Mouse (Mus musculus) liver, embryonic 15.5 days (tissue): ENCODE measurements around the gene Pip4k2c. TPM values are rescaled to one million over a fixed set of nuclear protein-coding genes. Genes with fewer than 3 reads are reported as not detected.

Experiments used
- ATAC-seq: fragments of 200-750 bp; cut with Nextera tagmentation; 2 replicates; pipeline ENCODE4 v1.8.0; 2017; ENCODE audit warnings: moderate number of reproducible peaks, mild to moderate bottlenecking, moderate library complexity; ENCODE audit not compliant: insufficient read depth
- H3K27ac ChIP-seq: fragments of 300-500 bp; sonication (generic); replicated peaks from 2 replicates; pipeline ENCODE4 v1.5.1; 2015; ENCODE audit warnings: mild to moderate bottlenecking, inconsistent platforms
- H3K27me3 ChIP-seq: fragments of 300-500 bp; sonication (generic); 2 replicates; pipeline ENCODE4 v1.6.1; 2015; ENCODE audit warnings: mild to moderate bottlenecking, inconsistent platforms
- H3K36me3 ChIP-seq: fragments of 300-500 bp; sonication (generic); replicated peaks from 2 replicates; pipeline ENCODE4 v1.6.1; 2015; ENCODE audit warnings: moderate library complexity, mild to moderate bottlenecking, inconsistent platforms
- H3K4me1 ChIP-seq: fragments of 300-500 bp; sonication (generic); replicated peaks from 2 replicates; pipeline ENCODE4 v1.6.1; 2015; ENCODE audit warnings: inconsistent platforms
- H3K4me2 ChIP-seq: fragments of 300-500 bp; sonication (generic); 2 replicates; pipeline ENCODE4 v1.6.1; 2015; ENCODE audit warnings: moderate library complexity, mild to moderate bottlenecking, inconsistent platforms
- H3K4me3 ChIP-seq: fragments of 300-500 bp; sonication (generic); replicated peaks from 2 replicates; pipeline ENCODE4 v1.5.1; 2015; ENCODE audit warnings: mild to moderate bottlenecking, inconsistent platforms
- H3K9ac ChIP-seq: fragments of 300-500 bp; sonication (generic); 2 replicates; pipeline ENCODE4 v1.6.1; 2015; ENCODE audit warnings: moderate library complexity, mild to moderate bottlenecking, inconsistent platforms
- H3K9me3 ChIP-seq: fragments of 300-500 bp; sonication (generic); replicated peaks from 2 replicates; pipeline ENCODE4 v1.6.1; 2016; ENCODE audit warnings: inconsistent platforms
- WGBS: fragments of 180-500 bp; shearing (Covaris S2); methylation state at CpG from one replicate; pipeline ENCODE4 v1.1.7; 2015; ENCODE audit warnings: mixed read lengths; ENCODE audit not compliant: insufficient replicate concordance; 5-methylcytosine and 5-hydroxymethylcytosine counted together
- polyA plus RNA-seq: library from polyadenylated mRNA; unstranded; fragments of >200 nt; fragmentation: Nextera tagmentation; extraction: Ambion mirVana; gene quantifications from 2 replicates; pipeline ENCODE4 v1.2.1, GENCODE M21; 2015

The Pip4k2c gene
- polyA plus RNA-seq, 1 experiment from 2014 or later: 41.9 TPM

GRCm38 (mm10) chr10:127188465-127189115 is 22.8 kb downstream of the Pip4k2c start:
- Histone ChIP-seq H3K27ac (peak overlapping the region; percentile 84), H3K27me3 (peaks cover 47% of the 10 kb centered on the region), H3K4me2 (peak overlapping the region; percentile 99), H3K36me3 (peaks cover 4% of the 10 kb centered on the region; the same call in 1 of the 2 replicates), H3K9me3 (no peaks in the 10 kb centered on the region), H3K4me3 (peak overlapping the region; percentile 68), H3K4me1 (peaks cover 81% of the 10 kb centered on the region), H3K9ac (peak overlapping the region; percentile 71)
- WGBS: 1% methylated on average over 44 of the region's 46 CpGs
- ATAC-seq: peak; percentile 62

- Histone ChIP-seq H3K27ac (peak overlapping the region; percentile 84), H3K4me1 (peaks cover 81% of the 10 kb centered on the region), H3K4me3 (peak overlapping the region; percentile 68), H3K9ac (peak overlapping the region; percentile 71), H3K36me3 (peaks cover 4% of the 10 kb centered on the region; the same call in 1 of the 2 replicates), H3K9me3 (no peaks in the 10 kb centered on the region), H3K4me2 (peak overlapping the region; percentile 99), H3K27me3 (peaks cover 52% of the 10 kb centered on the region)
- WGBS: 2% methylated on average over 20 of the region's 21 CpGs
- ATAC-seq: no peak
Observed at GRCm38 (mm10) chr10:127188079-127188453, 23.3 kb downstream of the Pip4k2c start.

- Histone ChIP-seq H3K36me3 (peaks cover 3% of the 10 kb centered on the region; the same call in 1 of the 2 replicates), H3K27ac (no peak overlapping the region), H3K9me3 (no peaks in the 10 kb centered on the region), H3K9ac (no peak overlapping the region), H3K4me3 (peak overlapping the region; percentile 68; the same call in 1 of the 2 replicates), H3K27me3 (peaks cover 57% of the 10 kb centered on the region), H3K4me1 (peaks cover 75% of the 10 kb centered on the region), H3K4me2 (peak overlapping the region; percentile 99; the same call in 1 of the 2 replicates)
- WGBS: 59% methylated on average over 10 of the region's 10 CpGs
- no peak for ATAC-seq
Observed at GRCm38 (mm10) chr10:127187371-127188078, 23.9 kb downstream of the Pip4k2c start.

- peaks cover 66% of the 10 kb centered on the region for H3K4me1 ChIP-seq
- H3K36me3 ChIP-seq: no peaks in the 10 kb centered on the region
Observed at GRCm38 (mm10) chr10:127186451-127186850, 24.9 kb downstream of the Pip4k2c start.

GRCm38 (mm10) chr10:127185506-127185905 is 25.9 kb downstream of the Pip4k2c start:
- no peaks in the 10 kb centered on the region for H3K36me3 ChIP-seq
- peaks cover 61% of the 10 kb centered on the region for H3K4me1 ChIP-seq
- ATAC-seq: no peak
- H3K4me2 ChIP-seq: no peak overlapping the region
- H3K27ac ChIP-seq: no peak overlapping the region
- no peak overlapping the region for H3K9ac ChIP-seq
- no peak overlapping the region for H3K4me3 ChIP-seq
- H3K27me3 ChIP-seq: peaks cover 77% of the 10 kb centered on the region
- 71% methylated on average over 15 of the region's 15 CpGs for WGBS
- no peaks in the 10 kb centered on the region for H3K9me3 ChIP-seq

More at GRCm38 (mm10) chr10:127186451-127186850, 24.9 kb downstream of the Pip4k2c start:
- ATAC-seq: no peak
- Histone ChIP-seq H3K4me3 (no peak overlapping the region), H3K9me3 (no peaks in the 10 kb centered on the region), H3K27ac (no peak overlapping the region), H3K4me2 (no peak overlapping the region), H3K27me3 (peaks cover 68% of the 10 kb centered on the region), H3K9ac (no peak overlapping the region)
- 76% methylated on average over 1 of the region's 1 CpGs for WGBS

GRCm38 (mm10) chr10:127185101-127185500 is 26.3 kb downstream of the Pip4k2c start:
- WGBS: 64% methylated on average over 9 of the region's 9 CpGs
- Histone ChIP-seq H3K27me3 (peaks cover 81% of the 10 kb centered on the region), H3K4me1 (peaks cover 61% of the 10 kb centered on the region), H3K9ac (no peak overlapping the region), H3K4me2 (no peak overlapping the region), H3K9me3 (no peaks in the 10 kb centered on the region), H3K36me3 (no peaks in the 10 kb centered on the region), H3K4me3 (no peak overlapping the region), H3K27ac (no peak overlapping the region)
- ATAC-seq: no peak

GRCm38 (mm10) chr10:127183759-127184158 is 27.6 kb downstream of the Pip4k2c start:
- Histone ChIP-seq H3K36me3 (no peaks in the 10 kb centered on the region), H3K9me3 (no peaks in the 10 kb centered on the region), H3K27ac (no peak overlapping the region), H3K4me1 (peaks cover 61% of the 10 kb centered on the region), H3K4me3 (0 out of 2 replicates have a peak overlapping the region, but pooled peaks have one; percentile 5), H3K9ac (no peak overlapping the region), H3K4me2 (peak overlapping the region; percentile 44), H3K27me3 (peaks cover 88% of the 10 kb centered on the region)
- peak; percentile 20; the same call in 1 of the 2 replicates for ATAC-seq
- 16% methylated on average over 20 of the region's 20 CpGs for WGBS

GRCm38 (mm10) chr10:127182624-127183023 is 28.8 kb downstream of the Pip4k2c start:
- Histone ChIP-seq H3K27ac (no peak overlapping the region), H3K4me3 (no peak overlapping the region), H3K4me1 (peaks cover 61% of the 10 kb centered on the region), H3K36me3 (no peaks in the 10 kb centered on the region), H3K9me3 (no peaks in the 10 kb centered on the region), H3K9ac (no peak overlapping the region), H3K27me3 (peaks cover 88% of the 10 kb centered on the region), H3K4me2 (no peak overlapping the region)
- WGBS: 69% methylated on average over 4 of the region's 4 CpGs
- ATAC-seq: no peak

- Histone ChIP-seq H3K9ac (no peak overlapping the region), H3K4me3 (no peak overlapping the region), H3K4me1 (peaks cover 70% of the 10 kb centered on the region), H3K9me3 (no peaks in the 10 kb centered on the region), H3K27ac (no peak overlapping the region), H3K36me3 (no peaks in the 10 kb centered on the region), H3K4me2 (no peak overlapping the region), H3K27me3 (peaks cover 90% of the 10 kb centered on the region)
- ATAC-seq: no peak; the same call in 1 of the 2 replicates
- 39% methylated on average over 6 of the region's 6 CpGs for WGBS
Observed at GRCm38 (mm10) chr10:127181566-127181965, 29.8 kb downstream of the Pip4k2c start.

- Histone ChIP-seq H3K36me3 (no peaks in the 10 kb centered on the region), H3K9me3 (no peaks in the 10 kb centered on the region), H3K4me1 (peaks cover 68% of the 10 kb centered on the region), H3K4me2 (no peak overlapping the region; the same call in 1 of the 2 replicates), H3K4me3 (no peak overlapping the region), H3K9ac (no peak overlapping the region), H3K27me3 (peaks cover 98% of the 10 kb centered on the region), H3K27ac (no peak overlapping the region)
- WGBS: 5% methylated on average over 3 of the region's 3 CpGs
- ATAC-seq: no peak
Observed at GRCm38 (mm10) chr10:127180695-127181047, 30.7 kb downstream of the Pip4k2c start.
